Mouse (Mus musculus) thymus, adult 2 months (tissue): Measurements from ENCODE around the gene Scn3b. TPM values are rescaled to one million over a fixed set of nuclear protein-coding genes. Genes with fewer than 3 reads are reported as not detected.

ENCODE experiments used
- DNase-seq: peaks from one replicate; pipeline ENCODE4 v3.0.0; 2021
- H3K27ac ChIP-seq: fragments of 200-500 bp; 2 replicates; pipeline ENCODE4 v1.5.1; 2012; ENCODE audit warnings: low read length, control low read depth; ENCODE audit not compliant: control insufficient read depth, insufficient read depth
- H3K27me3 ChIP-seq: fragments of 200-500 bp; 2 replicates; pipeline ENCODE4 v1.6.1; 2012; ENCODE audit warnings: mild to moderate bottlenecking, low read length, moderate library complexity, mixed read lengths; ENCODE audit not compliant: control insufficient read depth, insufficient read depth
- H3K36me3 ChIP-seq: fragments of 200-500 bp; 2 replicates; pipeline ENCODE4 v1.6.1; 2012; ENCODE audit warnings: mild to moderate bottlenecking, low read length, moderate library complexity; ENCODE audit not compliant: control insufficient read depth, insufficient read depth
- H3K4me1 ChIP-seq: fragments of 200-500 bp; replicated peaks from 2 replicates; pipeline ENCODE4 v1.6.1; 2012; ENCODE audit warnings: low read length; ENCODE audit not compliant: control insufficient read depth, insufficient read depth
- H3K4me3 ChIP-seq: fragments of 200-500 bp; 2 replicates; pipeline ENCODE4 v1.5.1; 2012; ENCODE audit warnings: mild to moderate bottlenecking, low read length, control low read depth, moderate library complexity; ENCODE audit not compliant: control insufficient read depth, insufficient read depth
- CTCF ChIP-seq: fragments of 200-500 bp; IDR thresholded peaks from 2 replicates; pipeline ENCODE4 v1.5.1; 2012; ENCODE audit warnings: mild to moderate bottlenecking, control low read depth, low read length, moderate library complexity, borderline replicate concordance; ENCODE audit not compliant: control insufficient read depth, poor library complexity, insufficient read depth; ENCODE audit errors: extremely low read depth
- POLR2A ChIP-seq: fragments of 200-500 bp; IDR thresholded peaks from 2 replicates; pipeline ENCODE4 v1.6.1; 2012; ENCODE audit warnings: mild to moderate bottlenecking, low read length, control low read depth, moderate library complexity; ENCODE audit not compliant: control insufficient read depth, poor library complexity, insufficient read depth; ENCODE audit errors: extremely low read depth
- WGBS: fragments of 180-500 bp; shearing (Covaris S2); methylation state at CpG from one replicate; pipeline ENCODE4 v1.1.7; 2018; 5-methylcytosine and 5-hydroxymethylcytosine counted together
- polyA plus RNA-seq: library from polyadenylated mRNA; depleted of rRNA; stranded (reverse); fragments of >200 nt; gene quantifications from 2 replicates; pipeline ENCODE4 v1.2.3, GENCODE M21; 2012

Gene Scn3b
- polyA plus RNA-seq, 1 experiment, result 1.3 TPM

- DNase-seq, result no peak
- no peak for TF ChIP-seq POLR2A
- no peak for TF ChIP-seq CTCF
- no peak overlapping the region for H3K27ac ChIP-seq
- WGBS, result 82% methylated on average over 10 of the region's 10 CpGs
- no peak overlapping the region for H3K4me3 ChIP-seq
- no peaks in the 10 kb centered on the region for H3K36me3 ChIP-seq
- no peaks in the 10 kb centered on the region for H3K27me3 ChIP-seq
- H3K4me1 ChIP-seq, result no peaks in the 10 kb centered on the region
These were observed 34.6 kb upstream of the Scn3b start for GRCm38 (mm10) chr9:40234233-40235072.

GRCm38 (mm10) chr9:40235220-40235619 lies 33.8 kb upstream of the Scn3b start:
- DNase-seq, result no peak
- WGBS, result 95% methylated on average over 7 of the region's 7 CpGs
- no peak overlapping the region for H3K27ac ChIP-seq
- TF ChIP-seq POLR2A (no peak), CTCF (no peak)
- H3K4me3 ChIP-seq, result no peak overlapping the region
- no peaks in the 10 kb centered on the region for H3K27me3 ChIP-seq
- H3K36me3 ChIP-seq, result no peaks in the 10 kb centered on the region
- no peaks in the 10 kb centered on the region for H3K4me1 ChIP-seq

DNA sequence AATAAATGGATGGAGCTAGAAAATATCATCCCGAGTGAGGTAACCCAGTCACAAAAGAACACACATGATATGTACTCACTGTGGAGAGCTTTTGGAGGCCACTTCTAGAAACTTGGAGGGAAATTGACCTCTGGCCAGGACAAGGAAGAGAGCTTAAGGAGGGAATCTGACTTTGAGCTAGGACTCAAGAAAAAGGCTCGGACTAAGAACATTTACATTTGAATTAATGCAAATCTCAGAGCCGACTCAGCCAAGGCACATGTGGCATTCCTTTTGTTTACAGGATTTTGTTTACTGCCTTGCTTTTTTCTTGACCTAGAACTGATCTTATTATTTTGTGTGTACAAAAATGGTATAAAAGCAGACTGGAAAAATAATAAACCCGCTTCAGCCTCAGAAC lies 29.3 kb upstream of the Scn3b start:
- TF ChIP-seq POLR2A (no peak), CTCF (no peak)
- Histone ChIP-seq H3K27me3 (no peaks in the 10 kb centered on the region), H3K4me3 (no peak overlapping the region), H3K4me1 (no peaks in the 10 kb centered on the region), H3K36me3 (no peaks in the 10 kb centered on the region), H3K27ac (no peak overlapping the region)
- WGBS, result 81% methylated on average over 4 of the region's 4 CpGs
- DNase-seq, result no peak

GRCm38 (mm10) chr9:40240311-40240710 lies 28.7 kb upstream of the Scn3b start:
- 67% methylated on average over 5 of the region's 5 CpGs for WGBS
- H3K27me3 ChIP-seq, result no peaks in the 10 kb centered on the region
- TF ChIP-seq POLR2A (no peak), CTCF (no peak)
- H3K4me1 ChIP-seq, result no peaks in the 10 kb centered on the region
- no peaks in the 10 kb centered on the region for H3K36me3 ChIP-seq
- H3K27ac ChIP-seq, result no peak overlapping the region
- no peak overlapping the region for H3K4me3 ChIP-seq
- DNase-seq, result no peak

GRCm38 (mm10) chr9:40241223-40241801 lies 27.7 kb upstream of the Scn3b start:
- 7% methylated on average over 15 of the region's 15 CpGs for WGBS
- Histone ChIP-seq H3K4me3 (no peak overlapping the region), H3K36me3 (no peaks in the 10 kb centered on the region), H3K27ac (no peak overlapping the region), H3K4me1 (no peaks in the 10 kb centered on the region), H3K27me3 (no peaks in the 10 kb centered on the region)
- peak; percentile 11 for DNase-seq
- no peak for TF ChIP-seq POLR2A
- no peak for TF ChIP-seq CTCF

DNA sequence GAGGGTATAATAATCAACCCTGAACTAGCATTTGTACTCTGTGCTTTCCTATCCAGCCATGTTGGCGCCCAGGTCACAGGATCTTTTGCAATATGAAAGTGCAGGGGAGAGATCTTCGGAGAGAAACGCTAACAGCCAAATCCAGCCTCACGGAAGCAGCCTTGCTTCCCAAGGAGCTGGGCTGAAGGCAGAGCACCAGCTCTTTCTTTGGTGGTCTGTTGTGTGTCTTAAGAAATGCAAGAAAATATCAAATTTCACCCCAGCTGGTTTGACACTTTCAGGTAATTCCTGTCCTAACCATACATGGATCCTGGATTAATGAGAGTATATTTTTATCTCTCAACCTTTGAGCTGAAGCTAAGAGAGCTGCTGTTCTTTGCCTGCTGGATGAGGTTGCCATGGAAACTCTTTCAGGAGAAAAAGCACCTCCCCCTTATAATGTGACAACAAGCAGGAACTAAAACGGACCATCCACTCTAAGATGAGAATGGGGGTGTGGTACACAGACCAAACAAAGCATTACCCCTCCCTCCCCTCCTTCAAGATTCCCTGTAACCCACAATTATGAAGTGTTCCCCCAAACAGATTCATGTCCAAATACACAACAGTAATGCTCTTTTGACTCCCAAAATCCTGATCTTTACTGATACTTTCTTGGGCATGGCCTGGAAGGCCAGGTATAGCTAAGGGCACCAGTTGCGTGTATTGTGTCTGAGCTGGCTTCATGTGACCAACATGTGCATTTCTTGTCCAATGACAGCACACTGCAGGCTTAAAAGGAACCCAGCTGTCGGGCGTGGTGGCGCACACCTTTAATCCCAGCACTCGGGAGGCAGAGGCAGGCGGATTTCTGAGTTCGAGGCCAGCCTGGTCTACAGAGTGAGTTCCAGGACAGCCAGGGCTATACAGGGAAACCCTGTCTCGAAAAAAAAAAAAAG lies 26.8 kb upstream of the Scn3b start:
- WGBS, result 63% methylated on average over 13 of the region's 13 CpGs

More for the DNA sequence above, 26.8 kb upstream of the Scn3b start:
- Histone ChIP-seq H3K4me1 (no peaks in the 10 kb centered on the region), H3K27ac (no peak overlapping the region), H3K4me3 (no peak overlapping the region), H3K36me3 (no peaks in the 10 kb centered on the region), H3K27me3 (no peaks in the 10 kb centered on the region)
- DNase-seq, result no peak
- TF ChIP-seq POLR2A, result no peak
- no peak for TF ChIP-seq CTCF
